Mouse (Mus musculus): ENCODE results near the gene Il5ra. TPM values are rescaled to one million over a fixed set of nuclear protein-coding genes. Genes with fewer than 3 reads are reported as not detected.
A peak's percentile ranks its signal among the peaks of the same experiment; 100 is the strongest.

The Il5ra gene
- polyA plus RNA-seq (2011; ENCODE audit: insufficient read depth, insufficient read length, low replicate concordance, missing spikeins) = 0.63 and 1.5 TPM in 2 replicates

GRCm38 (mm10) chr6:106748887-106749388, at the start of gene Il5ra:
Gene Il5ra, minus strand, starts transcription at chr6:106749037.
- peaks cover 2% of the 10 kb centered on the region; the same call in 1 of the 2 replicates for H3K4me1 ChIP-seq (ENCODE audit: control insufficient read depth, insufficient read depth, low read length)
- H3K27ac ChIP-seq (ENCODE audit: control insufficient read depth, insufficient read depth, low read depth, low read length, poor library complexity) = peak within 1 kb of the TSS; percentile 46; the same call in 1 of the 2 replicates
- H3K4me3 ChIP-seq (replicated peaks; ENCODE audit: control insufficient read depth, low read depth, low read length) = peak within 1 kb of the TSS; percentile 38
- no peak for TF ChIP-seq CTCF (IDR thresholded peaks at IDR 0.05; ENCODE audit: control insufficient read depth, insufficient read depth, low read length)
- TF ChIP-seq POLR2A (IDR thresholded peaks at IDR 0.05; ENCODE audit: borderline replicate concordance, control insufficient read depth, low read depth, low read length) = no peak
- WGBS = 10% methylated on average over 6 of the region's 6 CpGs

- Histone ChIP-seq H3K4me3 (replicated peaks; ENCODE audit: control insufficient read depth, low read depth, low read length) (peak overlapping the region; percentile 48), H3K27ac (ENCODE audit: control insufficient read depth, insufficient read depth, low read depth, low read length, poor library complexity) (no peak overlapping the region), H3K4me1 (ENCODE audit: control insufficient read depth, insufficient read depth, low read length) (peaks cover 2% of the 10 kb centered on the region; the same call in 1 of the 2 replicates)
- 36% methylated on average over 13 of the region's 13 CpGs for WGBS
- TF ChIP-seq CTCF (IDR thresholded peaks at IDR 0.05; ENCODE audit: control insufficient read depth, insufficient read depth, low read length) = no peak
- no peak for TF ChIP-seq POLR2A (IDR thresholded peaks at IDR 0.05; ENCODE audit: borderline replicate concordance, control insufficient read depth, low read depth, low read length)
Observed at GRCm38 (mm10) chr6:106794094-106794814, 45.4 kb upstream of the Il5ra start.

- WGBS = 76% methylated on average over 10 of the region's 10 CpGs
- no peak overlapping the region for H3K27ac ChIP-seq (ENCODE audit: control insufficient read depth, insufficient read depth, low read depth, low read length, poor library complexity)
- H3K4me3 ChIP-seq (replicated peaks; ENCODE audit: control insufficient read depth, low read depth, low read length) = peak overlapping the region; percentile 14
- TF ChIP-seq CTCF (IDR thresholded peaks at IDR 0.05; ENCODE audit: control insufficient read depth, insufficient read depth, low read length) (no peak), POLR2A (IDR thresholded peaks at IDR 0.05; ENCODE audit: borderline replicate concordance, control insufficient read depth, low read depth, low read length) (no peak)
- peaks cover 2% of the 10 kb centered on the region; the same call in 1 of the 2 replicates for H3K4me1 ChIP-seq (ENCODE audit: control insufficient read depth, insufficient read depth, low read length)
Observed at GRCm38 (mm10) chr6:106793621-106794020, 44.8 kb upstream of the Il5ra start.

- WGBS = 79% methylated on average over 7 of the region's 7 CpGs
- Histone ChIP-seq H3K27ac (ENCODE audit: control insufficient read depth, insufficient read depth, low read depth, low read length, poor library complexity) (no peak overlapping the region), H3K4me1 (ENCODE audit: control insufficient read depth, insufficient read depth, low read length) (no peaks in the 10 kb centered on the region; the same call in 1 of the 2 replicates), H3K4me3 (replicated peaks; ENCODE audit: control insufficient read depth, low read depth, low read length) (no peak overlapping the region)
- TF ChIP-seq CTCF (IDR thresholded peaks at IDR 0.05; ENCODE audit: control insufficient read depth, insufficient read depth, low read length) (no peak), POLR2A (IDR thresholded peaks at IDR 0.05; ENCODE audit: borderline replicate concordance, control insufficient read depth, low read depth, low read length) (no peak)
Observed at GRCm38 (mm10) chr6:106793088-106793487, 44.3 kb upstream of the Il5ra start.

DNA sequence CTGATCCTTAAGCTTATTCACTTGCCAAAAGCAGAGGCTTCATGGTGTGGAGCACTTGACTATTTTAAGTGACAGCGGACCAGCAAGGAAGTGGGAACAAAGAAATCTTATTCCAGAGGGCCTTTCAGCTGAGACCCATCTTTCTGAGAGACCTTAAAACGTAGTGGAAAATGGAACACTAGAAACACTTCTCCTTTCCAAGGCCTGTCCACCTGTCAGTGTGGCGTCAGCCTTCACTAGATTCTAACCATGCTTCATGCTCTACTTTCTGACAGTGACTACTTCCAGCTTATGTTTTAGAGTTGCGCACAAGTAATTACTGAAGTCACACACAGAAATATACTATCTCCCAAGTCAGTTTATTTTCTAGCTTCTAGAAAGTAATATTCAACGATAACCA, 43.6 kb upstream of the Il5ra start:
- Histone ChIP-seq H3K4me3 (replicated peaks; ENCODE audit: control insufficient read depth, low read depth, low read length) (no peak overlapping the region), H3K4me1 (ENCODE audit: control insufficient read depth, insufficient read depth, low read length) (no peaks in the 10 kb centered on the region; the same call in 1 of the 2 replicates), H3K27ac (ENCODE audit: control insufficient read depth, insufficient read depth, low read depth, low read length, poor library complexity) (no peak overlapping the region)
- TF ChIP-seq CTCF (IDR thresholded peaks at IDR 0.05; ENCODE audit: control insufficient read depth, insufficient read depth, low read length) (no peak), POLR2A (IDR thresholded peaks at IDR 0.05; ENCODE audit: borderline replicate concordance, control insufficient read depth, low read depth, low read length) (no peak)
- WGBS = 83% methylated on average over 5 of the region's 5 CpGs

GRCm38 (mm10) chr6:106791429-106791828, 42.6 kb upstream of the Il5ra start:
- no peaks in the 10 kb centered on the region; the same call in 1 of the 2 replicates for H3K4me1 ChIP-seq (ENCODE audit: control insufficient read depth, insufficient read depth, low read length)
- no peak overlapping the region for H3K27ac ChIP-seq (ENCODE audit: control insufficient read depth, insufficient read depth, low read depth, low read length, poor library complexity)
- TF ChIP-seq CTCF (IDR thresholded peaks at IDR 0.05; ENCODE audit: control insufficient read depth, insufficient read depth, low read length) (no peak), POLR2A (IDR thresholded peaks at IDR 0.05; ENCODE audit: borderline replicate concordance, control insufficient read depth, low read depth, low read length) (no peak)
- 70% methylated on average over 8 of the region's 8 CpGs for WGBS
- H3K4me3 ChIP-seq (replicated peaks; ENCODE audit: control insufficient read depth, low read depth, low read length) = no peak overlapping the region

- 80% methylated on average over 3 of the region's 3 CpGs for WGBS
- no peak for TF ChIP-seq POLR2A (IDR thresholded peaks at IDR 0.05; ENCODE audit: borderline replicate concordance, control insufficient read depth, low read depth, low read length)
- TF ChIP-seq CTCF (IDR thresholded peaks at IDR 0.05; ENCODE audit: control insufficient read depth, insufficient read depth, low read length) = no peak
- no peak overlapping the region for H3K27ac ChIP-seq (ENCODE audit: control insufficient read depth, insufficient read depth, low read depth, low read length, poor library complexity)
- H3K4me3 ChIP-seq (replicated peaks; ENCODE audit: control insufficient read depth, low read depth, low read length) = no peak overlapping the region
- no peaks in the 10 kb centered on the region; the same call in 1 of the 2 replicates for H3K4me1 ChIP-seq (ENCODE audit: control insufficient read depth, insufficient read depth, low read length)
Observed at GRCm38 (mm10) chr6:106787138-106787537, 38.3 kb upstream of the Il5ra start.

GRCm38 (mm10) chr6:106770046-106770445, 21.2 kb upstream of the Il5ra start:
- WGBS = 29% methylated on average over 4 of the region's 4 CpGs
- peak overlapping the region; percentile 95 for H3K4me3 ChIP-seq (replicated peaks; ENCODE audit: control insufficient read depth, low read depth, low read length)

More at GRCm38 (mm10) chr6:106770046-106770445, 21.2 kb upstream of the Il5ra start:
- H3K27ac ChIP-seq (ENCODE audit: control insufficient read depth, insufficient read depth, low read depth, low read length, poor library complexity) = no peak overlapping the region
- TF ChIP-seq POLR2A (IDR thresholded peaks at IDR 0.05; ENCODE audit: borderline replicate concordance, control insufficient read depth, low read depth, low read length) (no peak), CTCF (IDR thresholded peaks at IDR 0.05; ENCODE audit: control insufficient read depth, insufficient read depth, low read length) (no peak)
- H3K4me1 ChIP-seq (ENCODE audit: control insufficient read depth, insufficient read depth, low read length) = no peaks in the 10 kb centered on the region; the same call in 1 of the 2 replicates

Measured in bone marrow, adult 2 months (tissue).